Mouse (Mus musculus): ENCODE results near the gene Wipf2.

GRCm38 (mm10) chr11:98951026-98951906 is 87.8 kb downstream of the Wipf2 start:
- TF ChIP-seq POLR2A (IDR thresholded peaks at IDR 0.05; ENCODE audit: borderline replicate concordance, control insufficient read depth, low read depth, low read length) (0 out of 2 replicates have a peak, but pooled peaks have one; percentile 3), CTCF (IDR thresholded peaks at IDR 0.05; ENCODE audit: control insufficient read depth, insufficient read depth, low read length) (no peak)
